Mouse (Mus musculus): ENCODE data around the gene Scn5a. TPM values are rescaled to one million over a fixed set of nuclear protein-coding genes. Genes with fewer than 3 reads are reported as not detected.
A peak's percentile ranks its signal among the peaks of the same experiment; 100 is the strongest.

The Scn5a gene
- polyA plus RNA-seq, 1 experiment from 2014 or later, result 0.22 TPM

DNA sequence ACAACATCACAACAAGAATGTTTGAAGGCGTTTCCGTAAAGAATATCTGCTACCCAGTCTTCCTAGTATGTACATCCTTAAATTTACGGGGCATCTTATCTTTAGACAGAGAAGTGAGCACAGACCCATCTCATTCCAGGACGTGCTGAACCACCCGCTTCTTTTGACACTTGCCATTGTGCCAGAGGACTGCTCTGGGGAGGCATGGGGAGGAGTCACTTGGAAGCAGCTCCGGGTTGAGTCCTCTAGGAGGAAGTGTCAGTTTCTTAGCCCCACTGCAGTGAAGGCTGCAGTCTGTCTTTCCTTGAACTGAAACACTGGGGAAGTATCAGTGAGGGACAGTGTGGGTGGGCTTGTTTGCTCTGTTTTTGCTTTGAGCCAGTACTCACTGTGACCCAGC is 133.1 kb downstream of the Scn5a start:
- 44% methylated on average over 6 of the region's 6 CpGs for WGBS
- ATAC-seq (ENCODE audit: low FRiP score), result no peak
- DNase-seq (ENCODE audit: low spot score), result no peak

DNA sequence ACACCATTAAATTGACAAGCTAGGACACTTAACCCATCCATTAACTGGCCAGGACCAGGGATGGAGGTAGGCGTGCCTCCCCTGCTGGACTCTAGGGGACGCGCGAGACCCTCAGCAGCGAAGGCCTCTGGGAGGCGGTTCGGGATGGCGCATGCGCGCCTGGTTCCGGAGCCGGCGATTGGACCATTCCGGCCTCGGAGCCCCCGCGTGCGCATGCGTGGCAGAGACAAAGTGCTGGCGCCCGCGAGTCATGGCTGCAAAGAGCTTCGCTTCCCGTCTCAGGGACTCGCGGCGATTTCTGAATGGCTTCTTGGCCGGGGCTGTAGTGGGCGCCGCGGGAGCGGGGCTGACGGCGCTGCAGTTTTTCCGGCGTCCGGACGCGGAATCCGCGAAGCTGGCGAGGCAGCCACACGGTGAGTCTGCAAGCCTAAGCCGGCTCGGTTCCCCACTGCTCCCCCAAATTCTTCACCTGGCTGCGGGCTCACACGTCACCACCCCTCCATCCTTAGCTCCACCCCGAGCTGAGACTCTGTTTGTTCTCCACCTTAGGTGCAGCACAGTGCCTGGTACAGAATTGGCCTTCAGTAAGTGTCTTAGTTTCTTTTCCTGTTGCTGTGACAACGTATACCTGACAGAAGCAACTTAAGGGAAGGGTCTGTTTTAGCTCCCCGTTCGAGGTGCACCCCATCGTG is 133.9 kb downstream of the Scn5a start, which contains the start of gene Exog:
TSS of gene Exog (plus strand) at position 206 of the 692 bp plus-strand sequence.
- Histone ChIP-seq H3K36me3 (ENCODE audit: control insufficient read depth, insufficient read depth, low read length) (0 out of 2 replicates have a peak, but pooled peaks cover 5% of the 10 kb centered on the region), H3K27me3 (ENCODE audit: control insufficient read depth, insufficient read depth, low read length) (no peaks in the 10 kb centered on the region), H3K4me3 (ENCODE audit: low read depth, low read length) (peak within 1 kb of the TSS; percentile 77), H3K9me3 (ENCODE audit: control insufficient read depth, low read length) (no peaks in the 10 kb centered on the region), H3K9ac (ENCODE audit: low read depth, low read length) (peak within 1 kb of the TSS; percentile 84), H3K27ac (ENCODE audit: low read depth, low read length) (peak within 1 kb of the TSS; percentile 51; the same call in 1 of the 2 replicates), H3K4me1 (replicated peaks; ENCODE audit: control insufficient read depth, insufficient read depth, low read length) (0 out of 2 replicates have a peak, but pooled peaks cover 3% of the 10 kb centered on the region), H3K4me2 (replicated peaks; ENCODE audit: low read depth, low read length) (peak within 1 kb of the TSS; percentile 78)
- DNase-seq (ENCODE audit: low spot score) (peak; percentile 100), ATAC-seq (ENCODE audit: low FRiP score) (peak; percentile 94)
- under 1% methylated on average over 52 of the region's 52 CpGs for whole genome bisulfite sequencing

More for the DNA sequence above, 133.1 kb downstream of the Scn5a start:
- no peak overlapping the region for H3K27ac ChIP-seq (ENCODE audit: low read depth, low read length)
- H3K4me1 ChIP-seq (replicated peaks; ENCODE audit: control insufficient read depth, insufficient read depth, low read length), result 0 out of 2 replicates have a peak, but pooled peaks cover 3% of the 10 kb centered on the region
- H3K27me3 ChIP-seq (ENCODE audit: control insufficient read depth, insufficient read depth, low read length), result no peaks in the 10 kb centered on the region
- H3K36me3 ChIP-seq (ENCODE audit: control insufficient read depth, insufficient read depth, low read length), result 0 out of 2 replicates have a peak, but pooled peaks cover 10% of the 10 kb centered on the region
- peak overlapping the region; percentile 84 for H3K9ac ChIP-seq (ENCODE audit: low read depth, low read length)
- peak overlapping the region; percentile 78 for H3K4me2 ChIP-seq (replicated peaks; ENCODE audit: low read depth, low read length)
- H3K4me3 ChIP-seq (ENCODE audit: low read depth, low read length), result peak overlapping the region; percentile 77
- no peaks in the 10 kb centered on the region for H3K9me3 ChIP-seq (ENCODE audit: control insufficient read depth, low read length)

DNA sequence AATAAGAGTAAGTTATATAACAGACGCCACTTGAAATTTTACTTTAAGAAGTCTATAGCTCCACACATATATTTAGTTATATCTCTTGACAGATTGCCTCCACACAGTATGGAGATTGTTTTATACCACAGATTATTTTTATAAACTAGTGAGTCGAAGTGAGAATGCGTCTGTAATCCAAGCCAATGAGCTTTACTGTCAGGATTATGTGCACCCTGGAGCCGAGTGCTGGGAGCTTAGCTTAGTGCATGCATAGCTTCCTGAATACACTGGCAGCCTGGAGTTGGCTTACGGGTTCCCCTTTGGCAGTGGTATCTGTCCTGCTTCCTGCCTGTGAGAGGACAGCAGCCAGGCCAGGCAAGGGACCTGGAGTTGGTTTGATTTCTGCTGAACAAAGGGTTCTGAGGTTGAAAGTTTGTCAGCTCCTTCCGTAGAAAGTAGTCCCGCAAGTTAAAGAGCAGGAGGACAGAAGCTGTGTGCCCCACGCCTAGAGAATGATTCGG is 140.3 kb downstream of the Scn5a start:
- 95% methylated on average over 9 of the region's 9 CpGs for WGBS

DNA sequence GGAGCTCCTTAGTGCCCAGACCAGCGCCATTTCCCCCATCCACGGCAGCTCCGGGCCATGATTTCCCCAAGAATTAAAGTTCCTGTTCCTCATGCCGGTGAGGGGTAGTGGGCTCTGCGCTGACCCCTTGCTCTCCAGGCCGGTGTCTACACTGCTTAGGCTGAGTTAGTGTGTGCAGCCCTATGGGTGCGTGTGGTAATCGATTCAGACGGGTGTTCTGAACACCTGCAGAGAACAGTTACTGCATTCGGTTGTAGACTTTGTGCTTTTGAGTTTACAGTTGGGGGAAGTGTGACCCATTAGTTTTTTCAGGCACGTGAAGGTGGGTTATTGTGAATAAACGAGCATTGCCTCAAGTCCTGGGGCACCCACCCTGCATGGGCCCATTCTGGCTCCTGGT is 140.8 kb downstream of the Scn5a start:
- Histone ChIP-seq H3K4me1 (replicated peaks; ENCODE audit: control insufficient read depth, insufficient read depth, low read length) (no peaks in the 10 kb centered on the region), H3K27ac (ENCODE audit: low read depth, low read length) (no peak overlapping the region), H3K4me2 (replicated peaks; ENCODE audit: low read depth, low read length) (no peak overlapping the region), H3K9me3 (ENCODE audit: control insufficient read depth, low read length) (no peaks in the 10 kb centered on the region), H3K36me3 (ENCODE audit: control insufficient read depth, insufficient read depth, low read length) (peaks cover 4% of the 10 kb centered on the region; the same call in 1 of the 2 replicates), H3K9ac (ENCODE audit: low read depth, low read length) (no peak overlapping the region), H3K27me3 (ENCODE audit: control insufficient read depth, insufficient read depth, low read length) (no peaks in the 10 kb centered on the region), H3K4me3 (ENCODE audit: low read depth, low read length) (no peak overlapping the region)
- WGBS, result 93% methylated on average over 12 of the region's 12 CpGs
- DNase-seq (ENCODE audit: low spot score), result no peak
- no peak for ATAC-seq (ENCODE audit: low FRiP score)

More for the DNA sequence above, 140.3 kb downstream of the Scn5a start:
- no peaks in the 10 kb centered on the region for H3K27me3 ChIP-seq (ENCODE audit: control insufficient read depth, insufficient read depth, low read length)
- no peak overlapping the region for H3K27ac ChIP-seq (ENCODE audit: low read depth, low read length)
- no peak overlapping the region for H3K4me3 ChIP-seq (ENCODE audit: low read depth, low read length)
- DNase-seq (ENCODE audit: low spot score) (no peak), ATAC-seq (ENCODE audit: low FRiP score) (no peak)
- H3K9ac ChIP-seq (ENCODE audit: low read depth, low read length), result no peak overlapping the region
- no peak overlapping the region for H3K4me2 ChIP-seq (replicated peaks; ENCODE audit: low read depth, low read length)
- peaks cover 4% of the 10 kb centered on the region; the same call in 1 of the 2 replicates for H3K36me3 ChIP-seq (ENCODE audit: control insufficient read depth, insufficient read depth, low read length)
- no peaks in the 10 kb centered on the region for H3K9me3 ChIP-seq (ENCODE audit: control insufficient read depth, low read length)
- no peaks in the 10 kb centered on the region for H3K4me1 ChIP-seq (replicated peaks; ENCODE audit: control insufficient read depth, insufficient read depth, low read length)

DNA sequence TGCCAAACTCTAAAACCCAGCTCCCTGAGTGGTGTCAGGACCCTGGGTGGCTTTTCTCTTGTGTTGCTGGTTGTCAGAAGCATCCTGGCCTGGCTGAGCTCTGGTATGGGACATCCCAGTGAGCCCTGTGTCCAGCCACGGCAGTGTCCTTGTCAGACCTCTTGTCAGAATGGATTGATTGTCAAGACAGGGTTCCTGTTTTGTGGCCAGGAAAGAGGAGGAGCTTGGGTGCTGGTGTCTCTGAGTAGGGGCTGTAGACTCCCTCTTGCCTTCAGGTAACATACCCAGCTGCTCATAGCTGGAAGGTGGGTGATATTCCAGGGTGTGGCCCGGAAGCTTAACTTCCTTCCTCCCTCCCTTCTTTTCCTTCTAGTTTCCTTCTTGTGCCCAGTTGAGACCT is 143.0 kb downstream of the Scn5a start:
- peaks cover 11% of the 10 kb centered on the region for H3K36me3 ChIP-seq (ENCODE audit: control insufficient read depth, insufficient read depth, low read length)
- DNase-seq (ENCODE audit: low spot score) (no peak), ATAC-seq (ENCODE audit: low FRiP score) (no peak)
- no peaks in the 10 kb centered on the region for H3K9me3 ChIP-seq (ENCODE audit: control insufficient read depth, low read length)
- H3K4me1 ChIP-seq (replicated peaks; ENCODE audit: control insufficient read depth, insufficient read depth, low read length), result no peaks in the 10 kb centered on the region
- no peak overlapping the region for H3K27ac ChIP-seq (ENCODE audit: low read depth, low read length)
- 98% methylated on average over 2 of the region's 2 CpGs for WGBS
- H3K4me2 ChIP-seq (replicated peaks; ENCODE audit: low read depth, low read length), result no peak overlapping the region
- H3K27me3 ChIP-seq (ENCODE audit: control insufficient read depth, insufficient read depth, low read length), result no peaks in the 10 kb centered on the region
- H3K4me3 ChIP-seq (ENCODE audit: low read depth, low read length), result no peak overlapping the region
- H3K9ac ChIP-seq (ENCODE audit: low read depth, low read length), result no peak overlapping the region

Other genes starting within 250 kb of the Scn5a start
- 55.2 and 62.6 TPM in 2 replicates for gene Acaa1a, start 239.3 kb downstream of the Scn5a start, polyA plus RNA-seq (2014; fragmentation: Nextera tagmentation; extraction: Ambion mirVana)
- 5.7 and 7.4 TPM in 2 replicates for gene Myd88, start 237.6 kb downstream of the Scn5a start, polyA plus RNA-seq (2014; fragmentation: Nextera tagmentation; extraction: Ambion mirVana)
- 4.6 and 5.4 TPM in 2 replicates for gene Xylb, start 221.6 kb downstream of the Scn5a start, polyA plus RNA-seq (2014; fragmentation: Nextera tagmentation; extraction: Ambion mirVana)
- gene Slc22a14, start 213.5 kb downstream of the Scn5a start, polyA plus RNA-seq (2014; fragmentation: Nextera tagmentation; extraction: Ambion mirVana), result not detected in 2 replicates
- 75.9 and 83.3 TPM in 2 replicates for gene Acvr2b, start 176.9 kb downstream of the Scn5a start, polyA plus RNA-seq (2014; fragmentation: Nextera tagmentation; extraction: Ambion mirVana)
- gene Exog, start 134.1 kb downstream of the Scn5a start, polyA plus RNA-seq (2014; fragmentation: Nextera tagmentation; extraction: Ambion mirVana), result 46.2 and 47.3 TPM in 2 replicates
- gene Scn10a, start 140.3 kb upstream of the Scn5a start, polyA plus RNA-seq (2014; fragmentation: Nextera tagmentation; extraction: Ambion mirVana), result 0.26 and 0.36 TPM in 2 replicates
- 0.03 TPM in 1 of 2 replicates, not detected in the other for gene Scn11a, start 246.4 kb upstream of the Scn5a start, polyA plus RNA-seq (2014; fragmentation: Nextera tagmentation; extraction: Ambion mirVana)